8 mouse cellular contexts compared by ENCODE assay signal in the genomic region with DNA sequence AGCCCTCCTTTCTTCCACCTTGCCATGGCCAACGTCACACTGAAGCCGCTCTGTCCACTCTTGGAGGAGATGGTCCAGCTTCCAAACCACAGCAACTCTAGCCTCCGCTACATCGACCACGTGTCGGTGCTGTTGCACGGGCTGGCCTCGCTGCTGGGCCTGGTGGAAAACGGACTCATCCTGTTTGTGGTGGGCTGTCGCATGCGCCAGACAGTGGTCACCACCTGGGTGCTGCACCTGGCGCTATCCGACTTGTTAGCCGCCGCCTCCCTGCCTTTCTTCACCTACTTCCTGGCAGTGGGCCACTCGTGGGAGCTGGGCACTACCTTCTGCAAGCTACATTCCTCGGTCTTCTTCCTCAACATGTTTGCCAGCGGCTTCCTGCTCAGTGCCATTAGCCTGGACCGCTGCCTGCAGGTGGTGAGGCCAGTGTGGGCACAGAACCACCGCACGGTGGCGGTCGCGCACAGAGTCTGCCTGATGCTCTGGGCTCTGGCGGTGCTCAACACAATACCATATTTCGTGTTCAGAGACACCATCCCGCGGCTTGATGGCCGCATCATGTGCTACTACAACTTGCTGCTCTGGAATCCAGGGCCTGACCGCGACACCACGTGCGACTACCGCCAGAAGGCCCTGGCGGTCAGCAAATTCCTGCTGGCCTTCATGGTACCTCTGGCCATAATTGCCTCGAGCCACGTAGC. TPM values are rescaled to one million over a fixed set of nuclear protein-coding genes. Genes with fewer than 3 reads are reported as not detected.
DNase-seq lines count a peak whose midpoint lies in the region; ATAC-seq and TF ChIP-seq lines count a peak whose summit lies in the region.

No protein-coding gene starts in this region.

- peak overlapping the region; percentile 87 for H3K27ac ChIP-seq in heart, embryonic 10.5 days
- H3K27ac ChIP-seq in kidney, embryonic 14.5 days (ENCODE audit: low read depth, low read length) = no peak overlapping the region
- H3K27ac ChIP-seq in liver, adult 2 months (replicated peaks; ENCODE audit: insufficient read depth, low read depth, low read length) = no peak overlapping the region
- no peak overlapping the region for H3K27ac ChIP-seq in stomach, embryonic 14.5 days (ENCODE audit: low read length)

- intact Hi-C loops in heart, postnatal 25 days (cut with DNase I) = no loop called here

- 18% methylated on average over 37 of the region's 37 CpGs for WGBS in heart, embryonic 10.5 days
- WGBS in kidney, embryonic 14.5 days = 17% methylated on average over 37 of the region's 37 CpGs
- WGBS in liver, adult 2 months = 25% methylated on average over 37 of the region's 37 CpGs
- 19% methylated on average over 37 of the region's 37 CpGs for WGBS in stomach, embryonic 14.5 days

- H3K4me1 ChIP-seq in heart, embryonic 10.5 days = peaks cover 32% of the 10 kb centered on the region
- H3K4me1 ChIP-seq in kidney, embryonic 14.5 days (ENCODE audit: control insufficient read depth, insufficient read depth, low read length) = 0 out of 2 replicates have a peak, but pooled peaks cover 3% of the 10 kb centered on the region
- no peaks in the 10 kb centered on the region for H3K4me1 ChIP-seq in liver, adult 2 months (ENCODE audit: control insufficient read depth, insufficient read depth, low read length)
- H3K4me1 ChIP-seq in stomach, embryonic 14.5 days (ENCODE audit: control insufficient read depth, insufficient read depth, low read length) = peaks cover 12% of the 10 kb centered on the region

- H3K9me3 ChIP-seq in heart, embryonic 10.5 days = no peaks in the 10 kb centered on the region
- no peaks in the 10 kb centered on the region for H3K9me3 ChIP-seq in kidney, embryonic 14.5 days (ENCODE audit: control insufficient read depth, low read length)
- H3K9me3 ChIP-seq in stomach, embryonic 14.5 days (ENCODE audit: control insufficient read depth, low read depth, low read length) = no peaks in the 10 kb centered on the region

- peak; percentile 91 for ATAC-seq in kidney, embryonic 14.5 days (ENCODE audit: low FRiP score, low TSS enrichment)
- peak; percentile 67 for ATAC-seq in stomach, embryonic 14.5 days (ENCODE audit: insufficient number of reproducible peaks, insufficient read depth, low FRiP score, low read depth)

- no peak for TF ChIP-seq POLR2A in liver, adult 2 months (IDR thresholded peaks at IDR 0.05; ENCODE audit: extremely low read depth, insufficient read depth, low read length)

- peak overlapping the region; percentile 54 for H3K9ac ChIP-seq in kidney, embryonic 14.5 days (ENCODE audit: low read depth, low read length)
- no peak overlapping the region for H3K9ac ChIP-seq in liver, adult 2 months (ENCODE audit: low read depth, low read length)
- H3K9ac ChIP-seq in stomach, embryonic 14.5 days (replicated peaks; ENCODE audit: low read depth, low read length) = 0 out of 2 replicates have a peak overlapping the region, but pooled peaks have one; percentile 30

- no peaks in the 10 kb centered on the region for H3K79me2 ChIP-seq in liver, adult 2 months (ENCODE audit: control insufficient read depth, insufficient read depth, low read length)

- peak; percentile 92 for DNase-seq in heart, adult 11 months
- no peak for DNase-seq in heart, postnatal 25 days (ENCODE audit: low spot score)
- DNase-seq in embryo, embryonic 11.5 days (ENCODE audit: low read depth, low spot score) = peak; percentile 79
- peak; percentile 93 for DNase-seq in heart, embryonic 10.5 days (ENCODE audit: low spot score)
- DNase-seq in liver, adult 2 months (ENCODE audit: extremely low read depth, low read depth, low spot score) = peak; percentile 43
- peak; percentile 73 for DNase-seq in naive thymus-derived CD4-positive, alpha-beta T cell, adult 2 months (ENCODE audit: low read depth)

- H3K4me3 ChIP-seq in heart, embryonic 10.5 days = peak overlapping the region; percentile 58
- H3K4me3 ChIP-seq in kidney, embryonic 14.5 days (ENCODE audit: low read length) = peak overlapping the region; percentile 32
- peak overlapping the region; percentile 8; the same call in 1 of the 2 replicates for H3K4me3 ChIP-seq in liver, adult 2 months (ENCODE audit: insufficient read depth, low read depth, low read length)
- peak overlapping the region; percentile 29 for H3K4me3 ChIP-seq in stomach, embryonic 14.5 days (ENCODE audit: low read depth, low read length)

- H3K4me2 ChIP-seq in kidney, embryonic 14.5 days (replicated peaks; ENCODE audit: low read depth, low read length) = peak overlapping the region; percentile 65
- peak overlapping the region; percentile 84 for H3K4me2 ChIP-seq in stomach, embryonic 14.5 days (replicated peaks; ENCODE audit: low read depth, low read length)

- no peaks in the 10 kb centered on the region; the same call in 1 of the 2 replicates for H3K27me3 ChIP-seq in heart, embryonic 10.5 days (ENCODE audit: insufficient read depth, poor library complexity, severe bottlenecking)
- H3K27me3 ChIP-seq in kidney, embryonic 14.5 days (ENCODE audit: control insufficient read depth, insufficient read depth, low read length) = no peaks in the 10 kb centered on the region
- H3K27me3 ChIP-seq in liver, adult 2 months (ENCODE audit: control insufficient read depth, insufficient read depth, low read length) = no peaks in the 10 kb centered on the region
- H3K27me3 ChIP-seq in stomach, embryonic 14.5 days (ENCODE audit: control insufficient read depth, insufficient read depth, low read length) = no peaks in the 10 kb centered on the region

- TF ChIP-seq CTCF in liver, adult 2 months (IDR thresholded peaks at IDR 0.05; ENCODE audit: low read depth, low read length) = peak; percentile 94

- H3K36me3 ChIP-seq in heart, embryonic 10.5 days = peaks cover 34% of the 10 kb centered on the region
- H3K36me3 ChIP-seq in kidney, embryonic 14.5 days (ENCODE audit: control insufficient read depth, insufficient read depth, low read length) = peaks cover 36% of the 10 kb centered on the region
- H3K36me3 ChIP-seq in liver, adult 2 months (ENCODE audit: control insufficient read depth, insufficient read depth, low read length) = peaks cover 5% of the 10 kb centered on the region; the same call in 1 of the 2 replicates
- peaks cover 23% of the 10 kb centered on the region for H3K36me3 ChIP-seq in stomach, embryonic 14.5 days (ENCODE audit: control insufficient read depth, insufficient read depth, low read length)

RNA-seq across cellular contexts. Expression of gene Ptgdr2, which starts 3.3 kb away (rescaled TPM):
- total RNA-seq in heart, postnatal 25 days (2021) = under 1 TPM in 1 of 2 experiments, not detected in 1; 0.08 TPM
- 0.19 and 0.30 TPM in 2 replicates for polyA plus RNA-seq in heart, embryonic 10.5 days (2016; fragmentation: Nextera tagmentation; extraction: Ambion mirVana)
- not detected in 2 replicates for polyA plus RNA-seq in kidney, embryonic 14.5 days (2014; fragmentation: Nextera tagmentation; extraction: Ambion mirVana)
- total RNA-seq in liver, adult 2 months (2014; rRNA removed) = not detected in 2 replicates
- polyA plus RNA-seq in liver, adult 2 months (2012; rRNA removed) = not detected in 2 replicates
- not detected in 2 replicates for polyA plus RNA-seq in stomach, embryonic 14.5 days (2014; fragmentation: Nextera tagmentation; extraction: Ambion mirVana)

RNA-seq across cellular contexts. Expression of gene Ccdc86, which starts 8.8 kb away (rescaled TPM):
- total RNA-seq in heart, postnatal 25 days (2021) = 1 to 10 TPM; 5.7 to 6.2 TPM
- polyA plus RNA-seq in heart, embryonic 10.5 days (2016; fragmentation: Nextera tagmentation; extraction: Ambion mirVana) = 27.2 and 39.6 TPM in 2 replicates
- 26.0 and 32.7 TPM in 2 replicates for polyA plus RNA-seq in kidney, embryonic 14.5 days (2014; fragmentation: Nextera tagmentation; extraction: Ambion mirVana)
- total RNA-seq in liver, adult 2 months (2014; rRNA removed) = 1.2 and 1.3 TPM in 2 replicates
- polyA plus RNA-seq in liver, adult 2 months (2012; rRNA removed) = 4.3 and 4.4 TPM in 2 replicates
- 21.3 and 24.6 TPM in 2 replicates for polyA plus RNA-seq in stomach, embryonic 14.5 days (2014; fragmentation: Nextera tagmentation; extraction: Ambion mirVana)

RNA-seq across cellular contexts. Expression of gene Zp1, which starts 19.8 kb away (rescaled TPM):
- not detected for total RNA-seq in heart, postnatal 25 days (2021)
- polyA plus RNA-seq in heart, embryonic 10.5 days (2016; fragmentation: Nextera tagmentation; extraction: Ambion mirVana) = not detected in 2 replicates
- not detected in 2 replicates for polyA plus RNA-seq in kidney, embryonic 14.5 days (2014; fragmentation: Nextera tagmentation; extraction: Ambion mirVana)
- not detected in 2 replicates for total RNA-seq in liver, adult 2 months (2014; rRNA removed)
- not detected in 2 replicates for polyA plus RNA-seq in liver, adult 2 months (2012; rRNA removed)
- not detected in 2 replicates for polyA plus RNA-seq in stomach, embryonic 14.5 days (2014; fragmentation: Nextera tagmentation; extraction: Ambion mirVana)

RNA-seq across cellular contexts. Expression of gene Ms4a10, which starts 34.2 kb away (rescaled TPM):
- total RNA-seq in heart, postnatal 25 days (2021) = not detected
- 0.20 TPM in 1 of 2 replicates, not detected in the other for polyA plus RNA-seq in heart, embryonic 10.5 days (2016; fragmentation: Nextera tagmentation; extraction: Ambion mirVana)
- polyA plus RNA-seq in kidney, embryonic 14.5 days (2014; fragmentation: Nextera tagmentation; extraction: Ambion mirVana) = not detected in 2 replicates
- total RNA-seq in liver, adult 2 months (2014; rRNA removed) = not detected in 2 replicates
- polyA plus RNA-seq in liver, adult 2 months (2012; rRNA removed) = not detected in 2 replicates
- polyA plus RNA-seq in stomach, embryonic 14.5 days (2014; fragmentation: Nextera tagmentation; extraction: Ambion mirVana) = 0.52 TPM in 1 of 2 replicates, not detected in the other

RNA-seq across cellular contexts. Expression of gene Prpf19, which starts 45.2 kb away (rescaled TPM):
- total RNA-seq in heart, postnatal 25 days (2021) = 100 to 1,000 TPM; 213 to 229 TPM
- polyA plus RNA-seq in heart, embryonic 10.5 days (2016; fragmentation: Nextera tagmentation; extraction: Ambion mirVana) = 21.3 and 48.5 TPM in 2 replicates
- 61.0 and 75.7 TPM in 2 replicates for polyA plus RNA-seq in kidney, embryonic 14.5 days (2014; fragmentation: Nextera tagmentation; extraction: Ambion mirVana)
- 95.5 and 100 TPM in 2 replicates for total RNA-seq in liver, adult 2 months (2014; rRNA removed)
- polyA plus RNA-seq in liver, adult 2 months (2012; rRNA removed) = 150 and 184 TPM in 2 replicates
- polyA plus RNA-seq in stomach, embryonic 14.5 days (2014; fragmentation: Nextera tagmentation; extraction: Ambion mirVana) = 47.9 and 49.9 TPM in 2 replicates

Comparison
In these comparisons a context has a peak if more than half of its experiments do, and no peak if none do; other contexts are left out.
1. H3K4me3 ChIP-seq: peak in every context shown above with its lines; median percentile 58 in heart, embryonic 10.5 days; 32 in kidney, embryonic 14.5 days; 29 in stomach, embryonic 14.5 days; 8 in liver, adult 2 months.